Mouse (Mus musculus): ENCODE results near the gene Armh4.
"Not testable (repeated sequence)": the region's sequence is repeated elsewhere in the genome, so short reads cannot be mapped to it uniquely, and the experiment has no call there.

Armh4 gene

DNA sequence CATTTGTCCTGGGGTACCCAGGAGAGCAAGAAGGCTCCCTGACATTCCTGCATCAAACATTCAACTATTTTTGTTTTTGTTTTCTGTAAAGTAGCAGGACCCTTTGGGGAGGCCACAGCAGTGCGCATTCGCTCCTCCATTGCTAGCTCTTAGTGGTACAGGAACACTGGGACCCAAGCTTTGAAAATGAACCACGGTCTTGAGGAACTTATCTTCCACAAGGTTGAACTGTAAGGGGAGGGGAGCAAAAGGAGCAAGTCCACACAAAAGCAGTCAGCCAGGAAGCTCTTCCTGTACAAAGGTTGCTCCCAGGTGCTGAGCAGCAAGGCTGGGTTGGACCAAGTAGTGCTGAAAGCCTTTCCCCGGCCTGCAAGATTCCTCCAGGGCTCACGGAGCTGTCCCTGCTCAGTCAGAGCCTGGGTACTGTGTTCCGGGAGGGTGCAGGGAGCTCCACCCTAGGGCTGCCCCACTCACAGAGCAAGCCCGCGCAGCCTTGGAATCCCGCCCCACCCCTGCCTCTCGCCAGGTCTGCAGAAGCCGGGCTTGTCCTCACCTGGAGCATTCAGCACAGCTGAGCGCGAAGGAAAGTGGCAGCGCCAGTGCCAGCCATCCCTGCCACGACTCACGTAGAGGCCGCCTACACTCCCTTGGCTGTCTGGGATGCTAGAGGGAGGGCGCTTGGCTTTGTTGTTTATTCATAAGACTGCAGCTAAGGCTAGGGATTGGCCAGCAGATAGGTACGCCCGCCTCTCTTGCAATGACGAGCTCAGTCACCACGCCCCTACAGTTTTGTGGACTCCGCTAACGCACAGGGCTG, at the start of gene Armh4:
Gene Armh4 (minus strand): TSS at position 669 of the 817 bp plus-strand sequence.
- DNase-seq (ENCODE audit: low spot score in 2 of 2), result no peak

GRCm38 (mm10) chr14:49829192-49830171, 46.3 kb upstream of the Armh4 start:
- no peak for DNase-seq (ENCODE audit: low spot score in 2 of 2)

- DNase-seq (ENCODE audit: low spot score in 2 of 2), result not testable (repeated sequence)
Observed at GRCm38 (mm10) chr14:49819721-49820440, 36.7 kb upstream of the Armh4 start.

DNA sequence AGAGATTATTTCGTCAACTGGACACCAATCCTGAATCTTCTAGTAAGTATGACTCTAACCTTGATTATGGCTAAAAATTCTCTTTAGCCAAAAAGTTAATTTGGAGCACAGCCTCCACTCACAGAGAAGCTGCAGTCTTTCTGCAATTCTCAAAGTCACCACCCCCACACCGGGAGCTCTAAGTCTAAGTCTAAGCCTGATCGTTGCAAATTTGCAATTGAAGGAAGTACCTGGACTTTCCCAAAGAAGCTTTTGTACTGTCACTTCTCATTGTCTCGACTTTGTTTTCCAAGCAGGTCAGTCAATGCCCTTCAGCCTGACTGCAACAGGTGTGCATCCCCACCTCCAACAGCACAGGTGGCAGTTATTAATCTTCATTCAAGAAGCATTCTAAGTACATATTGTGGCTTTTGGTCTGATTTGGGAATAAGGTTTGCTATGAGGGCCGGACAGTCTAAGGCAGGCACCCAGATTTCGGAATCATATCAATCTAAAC, 35.6 kb upstream of the Armh4 start:
- not testable (repeated sequence) for DNase-seq (ENCODE audit: low spot score in 2 of 2)

GRCm38 (mm10) chr14:49812966-49813365, 29.8 kb upstream of the Armh4 start:
- DNase-seq (ENCODE audit: low spot score in 2 of 2), result not testable (repeated sequence)

DNA sequence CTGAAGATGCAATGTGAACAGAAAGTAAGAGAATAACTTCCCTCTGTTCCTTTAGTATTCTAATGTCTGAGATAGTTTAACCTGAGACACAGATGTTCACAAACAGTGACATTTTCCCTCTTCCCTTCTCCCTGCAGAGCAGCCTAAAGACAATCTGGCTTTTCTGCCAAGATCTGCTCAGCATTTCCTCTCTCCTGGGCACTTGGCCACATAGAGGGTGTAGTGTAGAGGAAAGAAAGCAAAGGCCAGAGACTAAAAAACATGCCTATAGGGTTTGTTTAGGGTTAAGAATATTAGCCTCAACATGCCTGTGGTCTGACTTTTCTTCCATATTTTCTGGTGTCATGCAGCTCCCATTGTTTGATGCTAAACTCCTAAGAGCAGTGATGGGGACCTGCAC, 21.9 kb upstream of the Armh4 start:
- not testable (repeated sequence) for DNase-seq (ENCODE audit: low spot score in 2 of 2)

GRCm38 (mm10) chr14:49801444-49801843, 18.3 kb upstream of the Armh4 start:
- no peak for DNase-seq (ENCODE audit: low spot score in 2 of 2)

DNA sequence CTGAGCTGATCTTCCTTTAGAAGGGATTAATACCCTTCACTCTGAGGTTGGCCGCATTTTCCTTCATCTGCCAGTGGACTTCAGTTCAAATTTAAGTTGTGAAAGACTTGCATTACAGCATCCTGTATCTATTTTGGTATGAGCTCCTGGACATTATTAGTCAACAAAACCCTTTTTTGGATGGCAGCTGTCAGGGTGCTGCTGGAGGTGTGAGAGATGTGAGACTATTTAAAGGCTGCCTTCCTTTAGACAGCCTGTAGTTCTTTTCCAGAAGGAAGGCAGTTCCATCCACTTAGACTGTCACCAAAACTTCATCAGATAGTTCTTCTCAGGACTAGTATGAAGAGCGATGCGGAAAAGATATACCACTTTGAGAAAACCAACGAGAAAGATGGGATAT, 10.8 kb upstream of the Armh4 start:
- no peak for DNase-seq (ENCODE audit: low spot score in 2 of 2)

GRCm38 (mm10) chr14:49790542-49790941, 7.4 kb upstream of the Armh4 start:
- DNase-seq (ENCODE audit: low spot score in 2 of 2), result no peak

DNA sequence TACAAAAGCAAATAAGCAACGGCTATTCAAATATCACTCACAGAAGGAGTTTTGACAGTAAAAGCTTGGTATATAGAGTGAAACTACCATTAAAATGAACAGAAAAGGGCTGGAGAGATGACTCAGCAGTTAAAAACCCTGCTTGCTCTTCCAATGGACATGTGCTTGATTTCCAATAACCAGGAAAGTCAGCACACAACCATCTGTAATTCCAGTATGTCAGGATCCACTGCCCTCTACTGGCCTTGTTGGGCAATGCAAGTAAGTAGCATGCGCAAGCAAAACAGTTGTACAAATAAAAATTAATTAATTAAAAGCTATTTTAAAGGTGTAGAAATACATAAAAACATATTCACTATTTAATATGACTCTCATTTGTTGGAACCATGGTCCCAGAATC, 2.6 kb upstream of the Armh4 start:
- DNase-seq (ENCODE audit: low spot score in 2 of 2), result no peak

GRCm38 (mm10) chr14:49783866-49784265, 683 bp upstream of the Armh4 start:
- DNase-seq (ENCODE audit: low spot score in 2 of 2), result no peak

DNA sequence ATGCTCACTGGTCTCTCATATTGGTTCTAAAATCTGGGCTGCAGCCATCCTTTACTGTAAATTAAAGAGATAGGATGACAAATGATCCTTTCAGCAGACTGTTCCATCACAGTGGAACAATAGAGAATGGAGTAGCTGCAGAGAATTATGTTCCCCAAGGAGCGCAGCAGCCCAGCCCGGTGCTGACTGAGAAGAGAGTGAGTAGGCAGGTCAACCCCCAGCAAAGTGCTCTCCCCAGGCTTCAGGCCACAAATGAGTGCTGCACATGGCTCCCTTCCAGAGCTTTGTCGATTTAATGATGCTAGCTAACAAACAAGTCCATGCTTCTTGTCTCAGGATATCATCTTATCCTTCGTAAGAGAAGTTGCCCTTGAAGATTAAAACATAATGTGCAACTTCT, 2.8 kb downstream of the Armh4 start:
- no peak for DNase-seq (ENCODE audit: low spot score in 2 of 2)

DNA sequence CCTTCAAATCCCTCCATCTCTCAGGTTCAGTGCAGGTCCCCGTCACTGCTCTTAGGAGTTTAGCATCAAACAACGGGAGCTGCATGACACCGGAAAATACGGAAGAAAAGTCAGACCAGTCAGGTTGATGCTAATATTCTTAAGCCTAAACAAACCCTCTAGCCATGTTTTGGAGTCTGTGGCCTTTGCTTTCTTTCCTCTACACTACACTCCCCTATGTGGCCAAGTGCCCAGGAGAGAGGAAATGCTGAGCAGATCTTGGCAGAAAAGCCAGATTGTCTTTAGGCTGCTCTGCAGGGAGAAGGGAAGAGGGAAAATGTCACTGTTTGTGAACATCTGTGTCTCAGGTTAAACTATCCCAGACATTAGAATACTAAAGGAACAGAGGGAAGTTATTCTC, 5.6 kb downstream of the Armh4 start:
- not testable (repeated sequence) for DNase-seq (ENCODE audit: low spot score in 2 of 2)

GRCm38 (mm10) chr14:49771746-49772145, 11.4 kb downstream of the Armh4 start:
- no peak for DNase-seq (ENCODE audit: low spot score in 2 of 2)

- DNase-seq (ENCODE audit: low spot score in 2 of 2), result no peak
Observed at GRCm38 (mm10) chr14:49766601-49767000, 16.6 kb downstream of the Armh4 start.

GRCm38 (mm10) chr14:49755845-49756244, 27.3 kb downstream of the Armh4 start:
- DNase-seq (ENCODE audit: low spot score in 2 of 2), result no peak

- DNase-seq (ENCODE audit: low spot score in 2 of 2), result no peak
Observed at GRCm38 (mm10) chr14:49752614-49753013, 30.6 kb downstream of the Armh4 start.

GRCm38 (mm10) chr14:49745874-49746273, 37.3 kb downstream of the Armh4 start:
- no peak for DNase-seq (ENCODE audit: low spot score in 2 of 2)

DNA sequence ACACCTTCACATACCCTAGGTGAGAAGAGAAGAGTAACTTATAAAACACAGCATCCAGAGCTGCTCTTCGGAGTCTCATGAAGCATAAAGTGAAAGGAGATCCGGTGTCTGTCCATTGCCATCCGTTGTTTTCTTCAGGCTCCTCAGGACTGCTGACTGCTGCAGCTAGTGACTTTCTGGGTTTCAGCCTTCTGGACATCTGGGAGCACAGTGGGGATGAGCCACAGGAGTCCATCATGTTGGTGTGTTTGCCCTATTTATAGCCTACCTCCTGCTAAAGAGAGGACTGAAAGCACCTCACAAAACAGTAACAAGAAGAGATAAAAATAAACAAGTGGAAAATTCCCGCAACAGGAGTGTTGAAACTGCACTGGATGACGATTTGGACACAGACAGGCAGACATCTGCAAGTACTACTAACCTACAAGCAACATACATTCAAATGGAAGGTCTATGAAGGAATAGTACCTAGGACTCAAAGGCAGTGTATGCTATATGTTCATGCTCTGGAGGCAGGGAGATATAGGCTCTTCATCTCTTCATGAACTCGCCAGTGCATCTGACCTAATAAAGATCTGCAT, 39.1 kb downstream of the Armh4 start:
- no peak for DNase-seq (ENCODE audit: low spot score in 2 of 2)

- no peak for DNase-seq (ENCODE audit: low spot score in 2 of 2)
Observed at GRCm38 (mm10) chr14:49739328-49739727, 43.9 kb downstream of the Armh4 start.

DNA sequence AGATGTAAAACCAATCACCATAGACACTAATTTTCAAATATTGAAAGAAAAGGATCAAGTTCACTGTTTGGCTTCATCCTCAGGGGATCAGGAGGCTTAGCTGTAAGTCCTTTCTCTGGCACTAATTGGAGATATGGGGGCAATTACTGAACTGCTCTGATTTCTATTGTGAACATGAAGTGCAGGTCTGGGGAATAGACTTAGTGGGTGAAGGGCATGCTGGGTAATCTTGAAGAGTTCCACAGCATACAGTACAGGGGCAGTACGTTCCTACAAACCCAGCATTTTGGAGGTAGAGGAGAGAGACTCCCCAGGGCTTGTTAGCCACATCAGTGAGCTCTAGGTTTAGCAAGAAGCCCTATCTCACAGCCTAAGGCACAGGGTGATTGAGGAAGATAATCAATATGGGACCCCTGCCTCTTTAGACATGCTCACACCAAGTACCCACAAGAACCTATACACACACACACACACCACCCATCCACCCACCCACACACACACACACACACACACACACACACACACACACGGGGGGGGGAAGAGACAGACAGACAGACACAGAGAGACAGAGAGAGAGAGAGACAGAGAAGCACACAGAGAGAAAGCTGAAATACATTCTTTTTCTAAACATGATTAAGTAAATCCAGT, 44.6 kb downstream of the Armh4 start:
- DNase-seq (ENCODE audit: low spot score in 2 of 2), result no peak

Data from spleen, postnatal 36 days (tissue).